Mouse (Mus musculus): ENCODE measurements around the gene Rrp15.
"Not testable (repeated sequence)": the region's sequence is repeated elsewhere in the genome, so short reads cannot be mapped to it uniquely, and the experiment has no call there.

Rrp15 gene

GRCm38 (mm10) chr1:186748724-186749653 lies at the start of gene Rrp15:
Gene Rrp15 (minus strand): TSS chr1:186749358.
- peak; percentile 66 for DNase-seq (ENCODE audit: low spot score)

- DNase-seq (ENCODE audit: low spot score), result no peak
Measured at GRCm38 (mm10) chr1:186797991-186798390, 48.8 kb upstream of the Rrp15 start.

GRCm38 (mm10) chr1:186785359-186785758 lies 36.2 kb upstream of the Rrp15 start:
- no peak for DNase-seq (ENCODE audit: low spot score)

- no peak for DNase-seq (ENCODE audit: low spot score)
Measured at GRCm38 (mm10) chr1:186780826-186781225, 31.7 kb upstream of the Rrp15 start.

- no peak for DNase-seq (ENCODE audit: low spot score)
Measured at GRCm38 (mm10) chr1:186773124-186773523, 24.0 kb upstream of the Rrp15 start.

GRCm38 (mm10) chr1:186772547-186773077 lies 23.5 kb upstream of the Rrp15 start:
- DNase-seq (ENCODE audit: low spot score), result no peak

- DNase-seq (ENCODE audit: low spot score), result no peak
Measured at GRCm38 (mm10) chr1:186772005-186772404, 22.8 kb upstream of the Rrp15 start.

GRCm38 (mm10) chr1:186770659-186771058 lies 21.5 kb upstream of the Rrp15 start:
- DNase-seq (ENCODE audit: low spot score), result no peak

GRCm38 (mm10) chr1:186768392-186768791 lies 19.2 kb upstream of the Rrp15 start:
- DNase-seq (ENCODE audit: low spot score), result no peak

- DNase-seq (ENCODE audit: low spot score), result not testable (repeated sequence)
Measured at GRCm38 (mm10) chr1:186763451-186763850, 14.3 kb upstream of the Rrp15 start.

GRCm38 (mm10) chr1:186749675-186750283 lies 621 bp upstream of the Rrp15 start:
- DNase-seq (ENCODE audit: low spot score), result no peak

GRCm38 (mm10) chr1:186739828-186740227 lies 9.3 kb downstream of the Rrp15 start:
- DNase-seq (ENCODE audit: low spot score), result no peak

- DNase-seq (ENCODE audit: low spot score), result no peak
Measured at GRCm38 (mm10) chr1:186735537-186735936, 13.6 kb downstream of the Rrp15 start.

- no peak for DNase-seq (ENCODE audit: low spot score)
Measured at GRCm38 (mm10) chr1:186733052-186733451, 16.1 kb downstream of the Rrp15 start.

GRCm38 (mm10) chr1:186728778-186729177 lies 20.4 kb downstream of the Rrp15 start:
- DNase-seq (ENCODE audit: low spot score), result no peak

- no peak for DNase-seq (ENCODE audit: low spot score)
Measured at GRCm38 (mm10) chr1:186726117-186726516, 23.0 kb downstream of the Rrp15 start.

GRCm38 (mm10) chr1:186722299-186722698 lies 26.9 kb downstream of the Rrp15 start:
- DNase-seq (ENCODE audit: low spot score), result no peak

GRCm38 (mm10) chr1:186721846-186722245 lies 27.3 kb downstream of the Rrp15 start:
- DNase-seq (ENCODE audit: low spot score), result peak; percentile 58

GRCm38 (mm10) chr1:186721166-186721565 lies 28.0 kb downstream of the Rrp15 start:
- no peak for DNase-seq (ENCODE audit: low spot score)

GRCm38 (mm10) chr1:186719708-186720107 lies 29.4 kb downstream of the Rrp15 start:
- no peak for DNase-seq (ENCODE audit: low spot score)

- no peak for DNase-seq (ENCODE audit: low spot score)
Measured at GRCm38 (mm10) chr1:186718881-186719280, 30.3 kb downstream of the Rrp15 start.

- DNase-seq (ENCODE audit: low spot score), result no peak
Measured at GRCm38 (mm10) chr1:186714980-186715896, 33.9 kb downstream of the Rrp15 start.

Measured in left cerebral cortex, adult 11 months (tissue).